14 mouse cellular contexts compared by ENCODE assay signal in genomic region chr6:125478135-125479128, GRCm38 (mm10). TPM values are rescaled to one million over a fixed set of nuclear protein-coding genes. Genes with fewer than 3 reads are reported as not detected.
DNase-seq lines count a peak whose midpoint lies in the region; ATAC-seq and TF ChIP-seq lines count a peak whose summit lies in the region.
"Had no signal": no experiment of that assay in that cellular context is flagged by ENCODE, and none has a peak within 500 bp of the region (broad histone marks: within the 10 kb centered on the region; RNA-seq: fewer than 3 reads in every experiment).

No protein-coding gene starts in this region.

- peaks cover 30% of the 10 kb centered on the region for H3K4me1 ChIP-seq in kidney, adult 2 months (ENCODE audit: control insufficient read depth, insufficient read depth, low read length)
- peaks cover 91% of the 10 kb centered on the region for H3K4me1 ChIP-seq in kidney, embryonic 16.5 days (ENCODE audit: insufficient read depth, low read length)

- H3K4me3 ChIP-seq in kidney, adult 2 months (ENCODE audit: insufficient read depth, low read depth, low read length) = no peak overlapping the region
- H3K4me3 ChIP-seq in kidney, embryonic 16.5 days (ENCODE audit: low read length) = no peak overlapping the region

- H3K36me3 ChIP-seq in kidney, adult 2 months (ENCODE audit: control insufficient read depth, insufficient read depth, low read length) = no peaks in the 10 kb centered on the region
- H3K36me3 ChIP-seq in kidney, embryonic 16.5 days (ENCODE audit: insufficient read depth, low read length) = no peaks in the 10 kb centered on the region
- H3K36me3 ChIP-seq: G1E had no signal

- WGBS in kidney, adult 2 months = 40% methylated on average over 16 of the region's 16 CpGs
- 56% methylated on average over 16 of the region's 16 CpGs for WGBS in kidney, embryonic 16.5 days

- DNase-seq in kidney, adult 2 months = peak; percentile 60
- DNase-seq in kidney, adult 11 months = no peak
- DNase-seq in ES-CJ7 (ENCODE audit: low read depth, low spot score) = peak; percentile 74
- peak; percentile 76 for DNase-seq in lung, postnatal 25 days (ENCODE audit: low spot score)
- DNase-seq in embryo, embryonic 9.5 days (ENCODE audit: extremely low spot score) = no peak
- no peak for DNase-seq in embryo, embryonic 10.5 days (ENCODE audit: low spot score)
- DNase-seq: adrenal gland, postnatal 25 days; cerebellum, adult 18-20 months; heart, adult 18-20 months; left cerebral cortex, postnatal 4 days; thymus, adult 2 months had no signal

- no peak for TF ChIP-seq POLR2A in kidney, adult 2 months (IDR thresholded peaks at IDR 0.05; ENCODE audit: low read depth, low read length)

- TF ChIP-seq CTCF in kidney, adult 2 months (conservative IDR thresholded peaks at IDR 0.05; ENCODE audit: insufficient read depth, insufficient read length, low read depth, low read length) = no peak

- no peaks in the 10 kb centered on the region for H3K27me3 ChIP-seq in kidney, adult 2 months (replicated peaks; ENCODE audit: control insufficient read depth, insufficient read depth, low read length)
- no peaks in the 10 kb centered on the region for H3K27me3 ChIP-seq in kidney, embryonic 16.5 days (ENCODE audit: insufficient read depth, low read length)

- no peaks in the 10 kb centered on the region for H3K9me3 ChIP-seq in kidney, embryonic 16.5 days (ENCODE audit: low read length)

- H3K4me2 ChIP-seq in kidney, embryonic 16.5 days (replicated peaks; ENCODE audit: low read depth, low read length) = no peak overlapping the region

- H3K27ac ChIP-seq in kidney, adult 2 months (ENCODE audit: insufficient read depth, low read depth, low read length) = peak overlapping the region; percentile 61
- H3K27ac ChIP-seq in kidney, embryonic 16.5 days (ENCODE audit: low read length) = peak overlapping the region; percentile 11

- H3K9ac ChIP-seq in kidney, embryonic 16.5 days (replicated peaks; ENCODE audit: low read length) = no peak overlapping the region

- no peak for ATAC-seq in kidney, embryonic 16.5 days (ENCODE audit: low FRiP score, low TSS enrichment)
- ATAC-seq in monocyte, adult 5-6 weeks (replicated peaks; ENCODE audit: insufficient number of reproducible peaks, low FRiP score, low TSS enrichment, poor library complexity, severe bottlenecking) = no peak

RNA-seq across cellular contexts. Expression of gene Cd9, which starts 16.2 kb away (rescaled TPM):
- polyA plus RNA-seq in kidney, adult 2 months (2012; rRNA removed) = 138 and 140 TPM in 2 replicates
- polyA plus RNA-seq in kidney, embryonic 16.5 days (2015; fragmentation: Nextera tagmentation; extraction: Ambion mirVana) = 158 and 178 TPM in 2 replicates
- 490 to 606 TPM (median 578 TPM) in 3 replicates for total RNA-seq in monocyte, adult 5-6 weeks (2017)
- total RNA-seq: G1E had no signal
- polyA plus RNA-seq: G1E had no signal

Comparison
In these comparisons a context has a peak if more than half of its experiments do, and no peak if none do; other contexts are left out.
1. DNase-seq: peak in kidney, adult 2 months (single experiment), ES-CJ7 (single experiment) and lung, postnatal 25 days (single experiment); none in kidney, adult 11 months (single experiment), embryo, embryonic 9.5 days (single experiment) and embryo, embryonic 10.5 days (single experiment).